Mouse (Mus musculus) megakaryocyte-erythroid progenitor cell, adult 5-6 weeks (primary cell): ENCODE measurements around the gene Arhgap23. TPM values are rescaled to one million over a fixed set of nuclear protein-coding genes. Genes with fewer than 3 reads are reported as not detected.

Source experiments
- ATAC-seq: replicated peaks from 2 replicates; pipeline ENCODE4 v1.8.0; 2016; ENCODE audit warnings: mild to moderate bottlenecking, inconsistent platforms; ENCODE audit not compliant: severe bottlenecking, poor library complexity, low FRiP score, low TSS enrichment
- total RNA-seq, 2 experiments: library from RNA; stranded (forward) in 1 of 2; stranded (reverse) in 1 of 2; fragments of 200-1000, 215-1000 nt in 1 of 2; fragments of >200 nt in 1 of 2; fragmentation: Nextera tagmentation in 1 of 2; gene quantifications; 2 replicates each; pipeline ENCODE4 v1.2.3; 2014 to 2017

Arhgap23 gene
- total RNA-seq, 2 experiments from 2014 or later, result 14.5 to 18.4 TPM

DNA sequence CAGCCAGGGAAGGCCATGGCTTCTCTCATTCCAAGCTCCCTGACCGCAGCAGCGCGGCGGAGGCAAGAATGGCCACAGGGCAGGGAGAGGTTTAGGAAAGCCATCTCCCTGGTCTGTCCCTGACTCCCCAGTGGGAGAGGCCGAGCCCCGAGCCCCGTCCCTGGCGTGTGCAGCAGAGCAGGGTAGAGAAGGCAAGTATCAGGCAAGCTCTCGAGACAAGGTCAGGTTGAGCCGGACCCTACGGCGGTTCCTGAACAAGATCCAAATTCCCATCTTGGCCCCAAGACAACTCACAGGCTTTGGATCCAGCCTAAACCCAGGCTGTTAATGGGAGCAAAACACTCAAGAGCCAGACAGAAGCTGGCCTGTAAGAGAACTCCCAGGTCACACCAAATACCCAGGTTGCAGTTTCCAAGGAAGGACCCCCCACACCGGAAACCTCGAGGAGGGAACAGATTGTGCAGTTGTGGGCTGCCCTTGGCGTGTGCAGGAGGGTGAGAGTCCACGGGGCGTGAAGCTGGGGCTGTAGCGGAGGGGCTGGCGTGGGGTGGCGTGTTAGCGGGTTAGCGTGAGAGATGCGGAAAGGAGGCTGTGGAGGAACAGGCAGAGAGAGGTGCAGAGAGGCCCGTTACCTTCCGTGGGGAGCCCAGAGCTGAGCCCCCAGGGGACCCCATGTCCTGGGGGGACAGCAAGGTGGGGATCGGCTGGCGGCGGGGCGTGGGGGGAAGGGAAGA, 106.6 kb downstream of the Arhgap23 start:
- no peak for ATAC-seq

DNA sequence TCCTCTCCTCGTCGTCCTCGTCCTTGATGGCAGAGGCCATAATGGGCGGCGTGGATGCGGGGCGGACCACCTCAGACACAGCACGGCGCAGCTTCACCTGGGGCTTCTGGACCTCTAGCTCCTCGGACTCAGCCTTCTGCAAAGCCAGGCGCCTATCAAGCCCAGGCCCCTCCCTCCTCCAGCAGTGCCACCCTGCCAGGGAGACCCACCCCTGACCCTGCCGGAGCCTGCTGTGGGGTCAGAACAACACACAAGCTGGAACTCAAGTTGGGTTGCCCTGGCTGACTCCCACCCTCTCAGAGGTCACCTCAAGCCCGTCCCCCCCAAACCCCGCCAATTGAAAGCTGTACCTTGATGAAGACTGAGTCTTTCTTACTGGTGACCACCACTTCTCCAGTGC, 107.8 kb downstream of the Arhgap23 start:
- no peak for ATAC-seq

DNA sequence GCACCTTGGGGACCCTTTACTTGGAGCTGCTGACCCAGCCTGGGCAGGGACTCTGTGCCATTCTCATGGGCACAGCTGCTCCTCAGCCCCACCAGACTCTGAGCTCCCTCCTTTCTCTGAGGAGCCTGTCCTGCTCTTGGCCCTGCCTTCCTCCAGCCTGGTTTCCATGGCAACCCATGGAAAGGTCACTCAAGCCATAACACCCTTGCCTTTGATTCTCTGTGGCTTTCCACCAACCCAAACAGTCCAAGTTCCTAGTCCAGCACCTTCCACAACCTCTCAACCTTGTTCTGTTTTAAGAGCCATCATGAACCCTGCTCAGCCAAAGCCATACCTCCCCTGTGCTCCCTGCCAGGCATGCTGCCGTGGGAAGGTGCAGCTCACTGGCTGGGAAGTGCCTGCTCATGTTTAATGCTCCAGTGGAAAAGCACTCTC, 108.5 kb downstream of the Arhgap23 start:
- ATAC-seq, result no peak

DNA sequence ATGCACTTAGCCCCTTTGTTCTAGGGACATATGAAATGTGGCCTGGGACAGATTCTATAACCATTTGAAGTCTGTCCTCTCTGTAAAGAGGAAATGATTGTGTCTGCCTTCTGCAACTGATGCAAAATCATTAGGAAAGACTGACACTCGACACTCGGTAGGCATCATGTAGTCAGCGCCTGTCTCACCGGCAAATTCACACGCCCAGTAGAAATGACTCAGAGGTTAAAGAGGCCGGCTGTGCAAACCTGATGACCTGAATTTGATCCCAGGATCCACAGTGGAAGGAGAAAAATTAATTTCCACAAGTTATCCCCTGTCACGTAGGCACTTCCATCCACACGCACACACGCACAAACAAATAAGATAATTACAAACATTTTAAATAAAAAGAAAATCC, 109.0 kb downstream of the Arhgap23 start:
- ATAC-seq, result no peak

DNA sequence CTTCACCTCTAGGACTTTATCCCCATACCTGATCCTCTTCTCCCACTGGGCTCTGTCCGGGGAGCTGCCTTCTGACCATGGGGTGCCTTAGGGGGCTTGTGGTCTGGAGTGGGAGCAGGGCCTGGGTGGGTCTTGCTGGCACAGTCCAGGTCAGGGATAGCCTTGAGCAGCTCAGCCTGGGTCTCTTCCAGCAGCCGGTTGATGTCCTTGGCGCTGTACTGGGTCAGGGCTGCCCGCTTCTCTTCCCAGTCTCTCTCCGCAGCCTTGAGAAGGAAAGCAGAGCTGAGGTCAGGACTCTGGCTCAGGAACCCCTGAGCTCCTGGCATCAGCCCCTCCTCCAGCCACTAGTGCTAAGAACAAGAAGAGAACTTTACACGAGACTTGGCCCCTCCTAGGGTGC, 110.0 kb downstream of the Arhgap23 start:
- no peak for ATAC-seq

DNA sequence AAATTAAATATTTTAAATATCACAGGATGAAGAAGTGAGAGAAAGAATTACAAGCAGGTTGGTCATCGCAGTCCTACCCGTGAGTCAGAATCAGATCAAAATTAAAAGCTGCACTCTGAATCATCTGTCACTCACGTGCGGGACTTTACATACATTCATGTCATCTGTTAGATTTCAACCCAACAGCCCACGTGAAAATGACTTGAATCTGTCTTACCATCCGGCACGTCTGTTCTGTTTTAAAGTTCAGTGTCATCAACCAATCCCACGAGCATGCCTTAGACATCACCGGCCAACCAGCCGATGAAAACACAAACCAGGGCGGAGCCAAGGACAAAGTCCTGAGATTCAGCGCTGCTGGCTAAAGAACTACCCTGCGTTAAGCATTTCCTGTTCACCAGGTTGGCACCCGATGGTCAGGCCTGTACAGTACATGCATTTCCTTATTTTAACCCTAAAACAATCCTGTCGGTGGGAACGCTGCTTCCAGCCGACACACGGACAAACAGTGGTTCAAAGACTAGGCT, 113.0 kb downstream of the Arhgap23 start:
- no peak for ATAC-seq

DNA sequence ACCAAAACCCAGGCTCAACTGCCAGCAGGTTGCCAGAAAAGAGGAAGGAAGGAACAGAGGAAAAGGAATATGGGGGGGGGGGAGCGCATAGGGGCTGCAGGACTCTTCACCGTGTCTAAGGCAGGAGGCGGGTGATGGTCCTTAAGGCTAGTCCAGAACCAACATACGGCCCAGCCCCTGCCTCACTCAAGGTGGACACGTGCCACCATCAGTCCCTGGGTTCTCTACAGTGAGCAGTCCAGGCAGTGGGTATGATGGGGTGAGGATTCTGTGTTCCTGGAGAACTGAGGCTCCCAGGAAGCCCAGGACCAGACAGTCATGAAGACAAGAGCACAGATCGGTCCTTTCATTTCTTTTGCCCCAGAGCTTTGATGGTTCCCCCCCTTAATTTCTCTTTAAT, 114.7 kb downstream of the Arhgap23 start:
- ATAC-seq, result no peak

DNA sequence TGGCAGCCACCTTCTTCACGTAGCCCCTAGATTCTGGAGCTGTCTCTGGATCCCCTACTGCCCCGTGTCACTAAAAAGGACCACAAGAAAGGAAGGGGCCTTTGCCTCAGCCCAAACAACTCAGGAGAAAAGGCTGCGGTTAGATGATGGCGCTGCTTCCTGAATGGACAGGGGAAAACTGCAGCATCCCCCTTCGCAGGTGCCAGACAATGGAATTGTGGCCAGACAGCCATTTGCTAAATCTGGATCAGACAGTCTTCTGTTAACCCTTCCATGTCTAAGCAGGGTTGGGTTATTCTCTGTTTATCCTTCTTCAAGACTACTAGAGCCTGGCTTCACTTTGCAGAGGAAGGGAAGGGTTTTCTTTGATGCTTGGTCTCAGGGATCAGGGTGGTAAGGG, 115.6 kb downstream of the Arhgap23 start:
- ATAC-seq, result no peak

DNA sequence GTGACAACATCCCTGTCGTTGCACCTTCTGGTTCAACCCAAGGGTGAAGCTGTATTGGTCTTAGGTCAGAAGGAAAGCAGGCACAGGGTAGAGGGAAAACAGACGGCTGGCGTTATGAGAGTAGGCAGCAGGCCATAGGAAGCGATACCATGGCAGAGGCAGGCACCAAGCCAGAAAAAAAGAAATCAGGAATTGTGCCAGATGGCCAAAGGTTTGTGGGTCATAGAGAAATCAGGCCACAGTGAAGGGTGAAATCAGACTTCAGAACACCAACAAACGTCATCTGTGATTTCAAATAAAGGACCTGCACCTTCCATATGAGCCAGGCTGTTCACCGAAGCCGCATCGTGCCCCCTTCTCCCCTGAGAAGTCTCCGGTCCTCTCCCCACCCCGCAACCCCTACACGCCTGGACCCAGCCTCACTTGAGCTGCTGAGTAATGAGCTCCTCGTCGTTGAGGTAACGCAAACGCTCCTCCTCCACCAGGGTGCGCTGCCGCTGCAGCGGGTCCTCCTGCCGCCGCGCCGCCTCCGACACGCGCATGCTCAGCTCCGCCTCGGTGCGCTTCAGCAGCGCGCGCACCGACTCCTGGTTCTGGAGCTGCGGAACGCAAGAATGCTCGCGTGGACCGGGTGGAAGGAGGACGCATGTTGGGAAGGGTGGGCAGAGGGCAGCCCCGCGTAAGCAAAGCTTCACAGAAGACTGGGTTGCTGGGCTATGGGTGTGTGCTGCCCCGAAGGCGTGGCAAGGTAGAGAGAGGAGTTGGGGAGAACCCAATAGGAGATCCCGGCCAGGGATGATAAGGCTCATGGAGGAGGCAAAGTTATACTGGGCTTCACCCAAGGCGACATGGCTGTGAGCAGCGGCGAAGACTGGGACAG, 116.3 kb downstream of the Arhgap23 start:
- peak; percentile 85 for ATAC-seq

DNA sequence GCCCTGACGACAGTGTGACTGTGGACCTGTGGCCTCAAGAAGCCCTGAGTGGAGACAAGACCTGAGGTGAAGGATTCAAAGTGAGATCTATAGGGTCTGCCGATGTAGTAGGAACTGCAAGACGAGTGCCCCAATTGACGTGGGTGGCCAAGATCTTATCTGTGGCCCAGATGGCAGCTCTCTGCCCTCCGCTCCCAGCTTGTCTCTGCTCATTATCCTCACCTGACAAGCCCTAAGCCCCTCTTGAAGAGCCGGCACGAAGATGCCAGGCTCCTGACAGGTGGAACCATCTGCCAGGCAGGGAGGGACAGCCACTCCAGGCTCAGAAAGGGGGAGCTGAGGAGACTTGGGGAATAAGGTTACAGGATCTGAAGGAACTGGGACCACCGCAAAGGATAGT, 117.0 kb downstream of the Arhgap23 start:
- 0 out of 2 replicates have a peak, but pooled peaks have one; percentile 19 for ATAC-seq

DNA sequence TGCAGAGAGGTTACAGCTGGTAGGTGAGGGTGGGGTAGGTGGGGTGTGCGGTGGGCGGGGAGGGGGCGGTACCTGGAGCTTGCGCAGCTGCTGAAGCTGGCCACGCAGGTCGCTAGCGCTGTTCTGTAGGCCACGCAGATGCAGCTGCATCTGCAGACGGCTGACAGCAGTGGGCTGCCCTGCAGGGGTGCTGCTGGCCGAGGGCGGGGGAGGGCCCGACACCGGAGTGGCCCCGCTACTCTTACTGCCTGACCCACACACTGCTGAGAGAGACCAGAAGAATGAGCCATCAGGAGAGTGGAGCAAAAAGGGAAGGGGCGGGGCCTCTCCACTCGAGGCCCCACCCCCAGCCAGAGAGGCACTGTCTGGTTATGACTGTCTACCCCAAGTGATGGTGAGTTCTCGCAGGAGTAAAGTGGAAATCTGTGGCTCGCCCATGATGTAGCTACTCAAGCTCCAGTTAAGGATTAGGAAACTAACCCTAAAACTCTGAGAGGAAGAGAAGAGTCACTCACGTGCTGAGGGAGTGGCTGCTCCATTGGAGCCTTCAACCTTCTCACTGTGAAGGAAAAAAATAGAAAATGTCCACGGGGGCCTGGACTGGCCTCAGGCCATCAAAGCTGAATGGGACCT, 117.7 kb downstream of the Arhgap23 start:
- ATAC-seq, result 0 out of 2 replicates have a peak, but pooled peaks have one; percentile 24

DNA sequence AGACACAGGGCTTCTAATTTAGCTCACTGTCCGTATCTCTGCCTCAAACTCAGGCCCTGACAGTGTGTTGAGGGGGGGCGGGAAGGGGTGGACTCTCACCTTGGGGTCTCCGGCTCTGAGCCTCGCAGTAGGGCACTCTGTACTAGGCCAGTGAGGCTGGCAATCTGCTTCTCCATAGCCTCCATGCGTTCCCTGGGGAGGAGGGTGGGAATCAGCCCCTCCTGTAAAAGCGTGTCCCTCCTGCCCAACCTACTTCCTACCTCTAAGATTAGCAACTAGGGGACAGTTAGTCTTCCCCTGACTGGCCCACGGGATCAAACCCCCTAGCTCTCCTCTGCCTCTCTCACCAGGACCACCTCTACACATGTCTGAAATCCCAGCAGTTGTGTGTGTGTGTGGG, 118.3 kb downstream of the Arhgap23 start:
- ATAC-seq, result no peak

DNA sequence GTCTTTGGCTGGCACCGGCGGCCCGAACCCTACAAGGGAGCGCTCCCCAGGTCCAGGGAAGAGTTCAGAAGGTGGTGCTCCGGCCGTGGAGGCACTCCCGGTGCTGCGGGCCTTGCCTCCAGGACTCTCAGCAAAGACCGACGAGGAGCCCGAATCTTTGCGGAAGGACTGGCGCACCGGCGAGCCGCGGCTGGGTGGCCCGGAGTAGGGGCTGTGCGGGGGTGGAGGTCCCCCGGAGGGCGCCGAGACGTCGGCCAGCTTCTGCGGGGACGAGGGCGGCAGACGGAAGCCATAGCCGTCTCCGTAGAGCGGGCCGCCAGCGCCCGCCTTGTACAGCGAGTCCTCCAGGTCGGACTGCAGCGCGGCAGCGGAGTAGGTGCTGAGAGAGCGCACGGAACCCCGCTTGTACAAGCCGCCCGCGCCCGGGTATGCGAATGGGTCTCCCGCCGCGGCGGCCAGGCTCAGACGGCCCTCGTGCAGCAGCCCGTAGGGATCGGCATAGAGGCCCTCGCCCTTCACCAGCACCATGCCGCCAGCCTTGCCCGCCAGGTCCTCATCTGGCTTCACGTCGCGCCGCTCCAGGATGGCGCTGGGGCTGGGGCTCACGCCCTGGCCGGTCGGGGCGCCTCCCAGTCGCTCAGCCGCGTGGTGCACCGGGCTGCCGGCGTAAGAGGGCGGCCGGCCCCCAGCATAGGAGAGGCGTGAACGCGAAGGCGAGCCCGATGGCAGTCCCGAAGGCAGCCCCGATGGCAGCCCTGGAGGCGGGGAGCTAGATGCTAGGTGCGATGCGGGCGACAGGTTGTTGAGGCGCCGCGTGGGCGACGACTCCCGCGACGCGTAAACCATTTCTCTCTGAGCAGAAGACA, 119.3 kb downstream of the Arhgap23 start:
- no peak for ATAC-seq

DNA sequence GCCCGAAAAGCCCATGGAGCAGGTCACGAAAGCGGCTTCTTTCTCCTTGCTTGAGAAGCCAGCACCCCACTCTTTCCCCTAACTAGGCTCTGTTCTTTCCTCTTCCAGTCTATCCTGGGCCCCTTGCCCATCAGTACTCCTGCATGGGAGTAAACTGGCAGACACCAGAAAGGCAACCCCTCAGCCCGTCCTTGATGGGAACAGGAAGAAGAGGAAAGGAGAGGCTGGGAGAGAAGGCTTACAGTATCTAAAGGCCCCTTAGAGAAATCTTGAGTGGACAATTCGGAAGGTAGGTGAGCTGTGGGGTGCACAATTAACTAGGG, 119.9 kb downstream of the Arhgap23 start:
- no peak for ATAC-seq

DNA sequence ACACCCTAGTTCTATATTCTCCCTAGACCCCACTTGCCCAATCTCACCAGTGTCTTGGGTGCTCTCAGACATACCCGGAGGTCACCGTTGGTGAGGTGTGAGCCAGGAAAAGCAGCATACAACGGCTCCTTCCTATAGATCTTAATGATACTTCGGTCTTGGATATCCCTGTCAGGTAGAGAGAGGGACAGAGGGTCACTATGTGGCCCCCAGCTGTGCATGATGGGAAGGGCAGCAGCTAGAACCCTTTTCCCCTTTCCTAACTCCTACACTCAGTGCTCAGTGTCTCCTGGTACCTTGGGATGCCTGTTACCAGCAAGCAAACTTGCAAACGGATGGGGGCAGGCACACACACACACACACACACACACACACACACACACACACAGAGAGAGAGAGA, 120.3 kb downstream of the Arhgap23 start:
- no peak for ATAC-seq

DNA sequence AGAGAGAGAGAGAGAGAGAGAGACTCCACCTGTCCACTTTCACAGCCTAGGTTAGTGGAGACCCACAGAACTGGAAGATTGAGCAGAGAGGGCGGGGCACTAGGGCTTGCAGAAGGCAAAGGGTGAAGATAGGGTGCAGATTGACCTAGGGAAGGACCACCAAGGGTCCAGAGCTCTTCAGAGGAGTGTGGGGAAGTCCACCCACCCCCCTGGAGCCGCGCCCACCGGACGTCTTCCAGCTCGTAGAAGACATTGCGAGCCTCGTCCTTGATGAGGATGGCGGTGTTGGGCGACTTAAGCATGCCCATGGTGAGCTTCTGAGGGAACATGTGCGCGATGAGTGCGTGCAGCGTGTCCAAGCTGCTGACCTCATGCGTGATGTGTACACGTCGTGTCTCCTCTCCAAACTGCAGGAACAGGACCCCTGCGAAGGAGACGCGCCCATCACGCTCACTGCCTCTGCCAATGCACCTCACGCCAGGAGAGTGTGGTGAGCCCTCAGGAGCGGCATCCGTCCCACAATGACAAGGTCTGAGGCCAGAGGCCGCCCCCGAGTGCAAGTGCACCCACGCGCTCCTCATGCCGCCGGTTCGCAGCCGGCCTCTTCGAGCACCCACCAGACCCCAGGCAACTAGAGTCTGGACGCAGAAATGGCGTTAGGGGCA, 120.9 kb downstream of the Arhgap23 start:
- ATAC-seq, result no peak

DNA sequence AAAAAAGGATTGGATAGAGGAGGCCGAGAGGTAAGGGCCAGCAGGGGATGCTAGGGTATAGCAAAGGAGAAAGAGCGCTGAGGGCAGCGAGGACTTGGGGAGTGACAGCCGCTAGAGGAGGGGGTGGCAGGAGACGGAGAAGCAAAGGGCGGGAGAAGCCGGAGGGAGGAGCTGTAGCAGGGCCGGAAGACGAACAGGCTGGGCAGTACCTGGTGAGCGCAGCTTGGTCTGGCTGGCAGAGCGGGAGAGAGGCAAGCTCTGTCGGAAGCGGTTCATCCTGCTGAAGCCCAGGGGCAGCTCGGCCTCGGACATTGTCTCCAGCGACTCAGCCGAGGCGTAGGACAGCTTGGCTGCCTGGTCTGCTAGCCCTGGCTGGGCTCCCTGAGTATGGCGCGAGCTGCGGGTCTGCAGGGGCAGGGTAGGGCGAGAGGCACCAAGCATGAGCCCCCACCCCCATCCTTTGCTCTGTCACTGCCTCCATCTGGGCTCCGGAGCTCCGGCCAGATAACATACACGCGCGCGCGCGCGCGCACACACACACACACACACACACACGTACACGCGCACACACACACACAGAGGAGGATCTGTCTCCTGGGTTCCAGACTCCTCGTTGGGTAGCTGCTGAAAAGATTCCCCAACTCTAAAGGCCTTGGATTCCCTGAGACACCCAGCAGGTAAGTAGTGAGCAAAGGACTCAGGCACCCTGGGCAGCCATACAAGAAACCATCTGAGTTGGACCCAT, 121.7 kb downstream of the Arhgap23 start:
- no peak for ATAC-seq

DNA sequence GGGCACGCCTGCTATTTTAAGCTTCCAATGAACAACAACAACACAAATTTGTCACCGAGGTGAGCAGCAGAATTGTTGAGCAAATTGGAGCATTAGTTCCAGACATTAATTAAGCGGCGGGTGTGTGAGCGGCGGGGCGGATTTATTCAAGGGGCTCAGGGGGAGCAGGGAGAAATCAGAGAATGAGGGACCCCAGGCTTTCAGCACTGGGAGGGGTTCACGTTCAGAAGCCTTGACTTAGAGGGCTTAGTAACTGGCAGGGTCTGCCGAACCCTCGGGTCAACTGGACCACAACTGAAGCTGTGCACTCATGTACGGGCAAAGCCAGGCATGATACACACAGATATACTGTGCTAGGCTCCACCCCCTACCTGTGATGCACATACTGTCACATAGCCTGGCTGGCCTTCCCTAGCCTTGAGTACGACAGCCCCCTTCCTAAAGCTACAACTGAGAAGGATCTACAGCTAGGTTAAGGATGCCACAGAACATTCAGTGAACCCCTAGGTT, 122.3 kb downstream of the Arhgap23 start:
- ATAC-seq, result no peak
